Mouse (Mus musculus): Measurements from ENCODE around the gene Gmeb1.

DNA sequence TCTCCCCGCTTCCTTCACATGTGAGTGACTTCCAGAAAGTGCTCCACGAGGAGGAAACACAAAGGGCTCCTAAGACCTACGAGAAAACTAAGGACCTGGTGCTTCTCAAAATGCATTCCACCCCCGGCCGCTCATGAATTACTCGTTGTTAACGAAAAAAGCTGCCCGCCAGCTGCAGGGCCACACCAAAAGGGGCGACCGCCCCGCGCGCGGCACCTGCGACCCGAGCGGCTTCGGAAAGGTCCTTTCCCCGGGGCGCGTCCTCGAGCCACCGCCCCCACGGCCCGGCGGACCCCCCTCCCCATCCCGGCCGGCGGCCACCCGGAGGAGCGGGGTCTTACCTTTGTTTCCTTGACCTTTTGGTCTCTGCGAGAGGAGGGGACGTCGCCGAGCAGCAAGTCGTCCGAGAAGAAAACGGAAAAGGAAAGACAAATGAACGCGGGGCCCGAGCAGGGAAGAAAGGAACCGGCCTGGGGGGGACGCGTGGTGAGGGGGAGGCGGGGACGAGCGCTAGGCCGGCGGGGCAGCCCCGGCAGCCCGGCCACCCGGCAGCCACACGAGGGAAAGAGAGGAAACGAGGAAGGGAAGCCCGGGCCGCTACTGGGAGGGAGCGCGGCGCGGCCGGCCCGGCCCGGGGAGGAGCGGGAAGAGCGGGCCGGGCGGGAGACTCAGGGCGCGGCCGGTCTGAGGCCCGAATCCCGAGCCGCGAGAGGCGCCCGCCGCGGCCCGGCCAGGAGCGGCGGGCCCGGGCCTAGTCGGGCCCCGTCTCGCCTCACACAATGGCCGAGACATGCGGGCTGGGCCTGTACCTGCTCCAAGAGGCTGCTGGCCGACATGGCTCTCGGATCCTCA is 50.1 kb downstream of the Gmeb1 start:
- TF ChIP-seq POLR2A (IDR thresholded peaks at IDR 0.05; ENCODE audit: borderline replicate concordance, extremely low read depth, low read depth, low read length) (no peak), CTCF (IDR thresholded peaks at IDR 0.05; ENCODE audit: insufficient read depth, low read length) (no peak)

Measured in lung, adult 2 months (tissue).